Comparison of ENCODE assay signal across 8 mouse cellular contexts in the genomic region with DNA sequence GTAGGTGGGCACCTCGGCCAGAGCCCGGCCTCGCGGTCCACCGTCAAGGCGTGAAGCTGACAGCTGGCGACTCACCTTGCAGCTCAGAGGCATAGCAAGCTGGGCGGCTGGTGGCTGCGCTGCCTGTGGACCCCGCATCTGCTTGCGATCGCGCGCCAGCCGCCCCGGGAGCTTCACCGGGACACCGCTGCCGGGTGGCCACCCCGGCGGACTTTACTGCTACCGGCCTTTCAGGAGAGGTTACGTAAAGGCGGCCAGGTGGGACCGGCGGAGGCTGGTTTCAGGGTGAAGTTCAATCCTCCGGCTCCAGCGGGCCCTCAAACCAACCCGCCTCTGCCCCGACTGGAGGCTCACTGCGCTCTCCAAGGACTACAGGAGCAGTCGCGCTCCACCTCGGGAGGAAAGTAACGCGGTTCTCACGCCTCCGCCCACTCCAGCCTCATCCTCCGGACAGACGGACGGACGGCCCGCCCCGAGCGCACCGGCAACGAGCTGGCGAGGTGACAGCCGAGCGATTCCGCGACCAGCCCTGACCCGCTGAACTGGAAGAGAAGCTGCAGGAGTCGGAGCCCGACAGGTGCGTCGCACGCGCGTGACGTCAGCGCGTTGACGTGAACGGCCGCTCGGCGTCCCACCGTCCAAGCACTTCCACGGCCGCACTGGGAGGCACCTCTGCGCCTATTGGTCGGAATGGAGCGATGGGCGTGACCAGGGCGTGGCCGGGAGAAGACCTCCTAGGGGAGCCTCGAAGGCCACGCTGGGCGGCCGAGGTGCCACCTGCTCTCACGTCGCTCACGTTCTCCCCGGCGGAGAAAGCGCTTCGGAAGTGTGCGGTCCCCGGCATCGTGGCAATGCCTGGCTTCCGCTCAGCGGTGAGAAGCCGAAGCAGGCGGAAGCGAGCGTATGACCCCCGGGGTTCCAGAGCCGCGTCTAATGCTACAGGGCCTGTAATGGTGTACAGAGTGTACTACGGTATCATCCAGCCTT. TPM values are rescaled to one million over a fixed set of nuclear protein-coding genes. Genes with fewer than 3 reads are reported as not detected.
DNase-seq lines count a peak whose midpoint lies in the region; ATAC-seq and TF ChIP-seq lines count a peak whose summit lies in the region.

A gene (minus strand): TSS at position 600 of the 987 bp plus-strand sequence.

- H3K27me3 ChIP-seq in forebrain, embryonic 15.5 days, result no peaks in the 10 kb centered on the region

- peak within 1 kb of the TSS; percentile 81 to 97 for H3K4me3 ChIP-seq in ES-E14 (ENCODE audit: insufficient read depth in 1 of 2, low read depth in 1 of 2, low read length in 2 of 2, poor library complexity in 1 of 2, severe bottlenecking in 1 of 2)
- H3K4me3 ChIP-seq in forebrain, embryonic 15.5 days, result peak within 1 kb of the TSS; percentile 99
- H3K4me3 ChIP-seq in lung, adult 2 months (replicated peaks; ENCODE audit: extremely low read depth, low read depth, low read length), result peak within 1 kb of the TSS; percentile 97

- intact Hi-C loops in heart, postnatal 25 days (cut with DNase I), result loop anchor here (2.0 kb wide), 1 partner anchor 14 kb away; no protein-coding TSS in a partner anchor

- TF ChIP-seq CTCF in lung, adult 2 months (IDR thresholded peaks at IDR 0.05; ENCODE audit: insufficient read depth, low read length), result no peak

- ATAC-seq in forebrain, embryonic 15.5 days (replicated peaks), result peak; percentile 99
- peak; percentile 97 for ATAC-seq in neutrophil, adult 5-6 weeks (ENCODE audit: extremely low read depth, insufficient number of reproducible peaks, low FRiP score, poor library complexity, severe bottlenecking)

- no peaks in the 10 kb centered on the region for H3K9me3 ChIP-seq in ES-E14 (ENCODE audit: control insufficient read depth, insufficient read depth, low read depth, low read length)
- H3K9me3 ChIP-seq in forebrain, embryonic 15.5 days, result no peaks in the 10 kb centered on the region

- in situ Hi-C loops in ES-E14 (cut with MboI; ENCODE audit: low sequenced_read_pairs in 2 of 2, unreplicated experiment in 2 of 2), result no loop called here

- no peaks in the 10 kb centered on the region for H3K36me3 ChIP-seq in ES-E14 (ENCODE audit: control insufficient read depth, insufficient read depth, low read length, poor library complexity, severe bottlenecking)
- H3K36me3 ChIP-seq in forebrain, embryonic 15.5 days, result no peaks in the 10 kb centered on the region

- 0 out of 2 replicates have a peak, but pooled peaks have one; percentile 79 for TF ChIP-seq POLR2A in lung, adult 2 months (IDR thresholded peaks at IDR 0.05; ENCODE audit: borderline replicate concordance, extremely low read depth, low read depth, low read length)

- H3K27ac ChIP-seq in ES-E14 (ENCODE audit: insufficient read depth, low read depth, low read length, poor library complexity, severe bottlenecking), result peak within 1 kb of the TSS; percentile 24; the same call in 1 of the 2 replicates
- peak within 1 kb of the TSS; percentile 90 for H3K27ac ChIP-seq in forebrain, embryonic 15.5 days (replicated peaks)

- WGBS in forebrain, embryonic 15.5 days, result under 1% methylated on average over 101 of the region's 101 CpGs
- WGBS in lung, adult 2 months, result under 1% methylated on average over 101 of the region's 101 CpGs

- H3K4me1 ChIP-seq in ES-E14 (ENCODE audit: control insufficient read depth in 2 of 2, insufficient read depth in 2 of 2, low read length in 2 of 2, poor library complexity in 1 of 2), result 0 out of 4 replicates have a peak, but pooled peaks cover 0 to 4% of the 10 kb centered on the region in 2 experiments
- H3K4me1 ChIP-seq in forebrain, embryonic 15.5 days, result peaks cover 21% of the 10 kb centered on the region
- H3K4me1 ChIP-seq in lung, adult 2 months (ENCODE audit: control insufficient read depth, insufficient read depth, low read length), result peaks cover 4% of the 10 kb centered on the region

- H3K9ac ChIP-seq in ES-E14 (ENCODE audit: insufficient read depth, low read depth, low read length, poor library complexity, severe bottlenecking), result peak within 1 kb of the TSS; percentile 86
- H3K9ac ChIP-seq in forebrain, embryonic 15.5 days (replicated peaks), result peak within 1 kb of the TSS; percentile 84

- peak within 1 kb of the TSS; percentile 99 for H3K4me2 ChIP-seq in forebrain, embryonic 15.5 days (replicated peaks)

- DNase-seq in ES-E14 (ENCODE audit: low read depth, low spot score), result peak; percentile 98
- peak; percentile 99 for DNase-seq in cerebellum, adult 11-12 months
- DNase-seq in heart, postnatal 25 days (ENCODE audit: low spot score), result peak; percentile 93
- DNase-seq in layer of hippocampus, adult 18-20 months (ENCODE audit: low spot score in 2 of 2), result peak; percentile 95 to 98
- DNase-seq in lung, adult 2 months, result peak; percentile 97
- peak; percentile 97 to 98 for DNase-seq in thymus, adult 18-20 months

TF ChIP-seq in ES-E14, 5 proteins besides CTCF, POLR2A, EP300 and RAD21:
- TF ChIP-seq ZNF384 (IDR thresholded peaks at IDR 0.05; ENCODE audit: low read depth, low read length) (no peak), HCFC1 (IDR thresholded peaks at IDR 0.05; ENCODE audit: borderline replicate concordance, insufficient read depth, low read length) (peak; percentile 79)
TF ChIP-seq in ES-E14: peak in this region for 1.

RNA-seq across cellular contexts. Expression of the gene that starts here (rescaled TPM):
- 72.0 and 85.9 TPM in 2 replicates for total RNA-seq in ES-E14 (2012; rRNA removed)
- 62.7 and 63.5 TPM in 2 replicates for polyA plus RNA-seq in forebrain, embryonic 15.5 days (2015; fragmentation: Nextera tagmentation; extraction: Ambion mirVana)
- 10 to 100 TPM; 33.0 to 34.0 TPM for total RNA-seq in heart, postnatal 25 days (2021)
- 100 to 1,000 TPM; 120 to 123 TPM for total RNA-seq in layer of hippocampus, adult 18-20 months (2021)
- polyA plus RNA-seq in lung, adult 2 months (2012; rRNA removed), result 9.3 and 13.7 TPM in 2 replicates
- 48.3 and 58.0 TPM in 2 replicates for total RNA-seq in neutrophil, adult 5-6 weeks (2017)

Comparison
In these comparisons a context has a peak if more than half of its experiments do, and no peak if none do; other contexts are left out.
1. Peak in every context shown above with its lines: DNase-seq, ATAC-seq, H3K4me3 ChIP-seq and H3K27ac ChIP-seq.